Mouse (Mus musculus) megakaryocyte, embryonic 14.5 days (primary cell): Measurements from ENCODE around the gene Hist1h2bn.

Experiments used
- FLI1 ChIP-seq: IDR thresholded peaks from 2 replicates; pipeline ENCODE4 v1.6.1; 2012; ENCODE audit warnings: low read length, inconsistent platforms, mixed read lengths
- GATA1 ChIP-seq: IDR thresholded peaks from 3 replicates; pipeline ENCODE4 v1.6.1; 2012; ENCODE audit warnings: mixed read lengths, low read length, inconsistent platforms, borderline replicate concordance

GRCm38 (mm10) chr13:21795584-21795983 is 41.7 kb downstream of the Hist1h2bn start:
- TF ChIP-seq GATA1: no peak
- TF ChIP-seq FLI1: no peak
